Mouse (Mus musculus) thymus, adult 2 months (tissue): ENCODE data around the gene Kcnc1. TPM values are rescaled to one million over a fixed set of nuclear protein-coding genes. Genes with fewer than 3 reads are reported as not detected.

Experiments used
- DNase-seq: peaks from one replicate; pipeline ENCODE4 v3.0.0; 2021
- H3K27ac ChIP-seq: fragments of 200-500 bp; 2 replicates; pipeline ENCODE4 v1.5.1; 2012; ENCODE audit warnings: low read length, control low read depth; ENCODE audit not compliant: control insufficient read depth, insufficient read depth
- H3K27me3 ChIP-seq: fragments of 200-500 bp; 2 replicates; pipeline ENCODE4 v1.6.1; 2012; ENCODE audit warnings: mild to moderate bottlenecking, low read length, moderate library complexity, mixed read lengths; ENCODE audit not compliant: control insufficient read depth, insufficient read depth
- H3K36me3 ChIP-seq: fragments of 200-500 bp; 2 replicates; pipeline ENCODE4 v1.6.1; 2012; ENCODE audit warnings: mild to moderate bottlenecking, low read length, moderate library complexity; ENCODE audit not compliant: control insufficient read depth, insufficient read depth
- H3K4me1 ChIP-seq: fragments of 200-500 bp; replicated peaks from 2 replicates; pipeline ENCODE4 v1.6.1; 2012; ENCODE audit warnings: low read length; ENCODE audit not compliant: control insufficient read depth, insufficient read depth
- H3K4me3 ChIP-seq: fragments of 200-500 bp; 2 replicates; pipeline ENCODE4 v1.5.1; 2012; ENCODE audit warnings: mild to moderate bottlenecking, low read length, control low read depth, moderate library complexity; ENCODE audit not compliant: control insufficient read depth, insufficient read depth
- CTCF ChIP-seq: fragments of 200-500 bp; IDR thresholded peaks from 2 replicates; pipeline ENCODE4 v1.5.1; 2012; ENCODE audit warnings: mild to moderate bottlenecking, control low read depth, low read length, moderate library complexity, borderline replicate concordance; ENCODE audit not compliant: control insufficient read depth, poor library complexity, insufficient read depth; ENCODE audit errors: extremely low read depth
- POLR2A ChIP-seq: fragments of 200-500 bp; IDR thresholded peaks from 2 replicates; pipeline ENCODE4 v1.6.1; 2012; ENCODE audit warnings: mild to moderate bottlenecking, low read length, control low read depth, moderate library complexity; ENCODE audit not compliant: control insufficient read depth, poor library complexity, insufficient read depth; ENCODE audit errors: extremely low read depth
- WGBS: fragments of 180-500 bp; shearing (Covaris S2); methylation state at CpG from one replicate; pipeline ENCODE4 v1.1.7; 2018; 5-methylcytosine and 5-hydroxymethylcytosine counted together
- polyA plus RNA-seq: library from polyadenylated mRNA; depleted of rRNA; stranded (reverse); fragments of >200 nt; gene quantifications from 2 replicates; pipeline ENCODE4 v1.2.3, GENCODE M21; 2012; rRNA removed

The Kcnc1 gene
- polyA plus RNA-seq, 1 experiment: 1.3 TPM

- no peak for DNase-seq
- Histone ChIP-seq H3K27me3 (no peaks in the 10 kb centered on the region), H3K4me3 (no peak overlapping the region), H3K27ac (no peak overlapping the region), H3K36me3 (no peaks in the 10 kb centered on the region), H3K4me1 (peaks cover 5% of the 10 kb centered on the region; the same call in 1 of the 2 replicates)
- no peak for TF ChIP-seq POLR2A
- no peak for TF ChIP-seq CTCF
- 98% methylated on average over 2 of the region's 2 CpGs for WGBS
Observed at GRCm38 (mm10) chr7:46482099-46482531, 85.8 kb downstream of the Kcnc1 start.

GRCm38 (mm10) chr7:46483050-46483449, 86.8 kb downstream of the Kcnc1 start:
- no peak for DNase-seq
- 93% methylated on average over 10 of the region's 10 CpGs for WGBS
- Histone ChIP-seq H3K27me3 (no peaks in the 10 kb centered on the region), H3K27ac (no peak overlapping the region), H3K4me3 (no peak overlapping the region), H3K36me3 (no peaks in the 10 kb centered on the region), H3K4me1 (peaks cover 5% of the 10 kb centered on the region; the same call in 1 of the 2 replicates)
- TF ChIP-seq POLR2A (no peak), CTCF (no peak)

- no peaks in the 10 kb centered on the region for H3K27me3 ChIP-seq
- no peak overlapping the region for H3K4me3 ChIP-seq
- no peak for TF ChIP-seq POLR2A
- TF ChIP-seq CTCF: no peak
- H3K36me3 ChIP-seq: no peaks in the 10 kb centered on the region
- no peak for DNase-seq
- 90% methylated on average over 6 of the region's 6 CpGs for WGBS
- no peak overlapping the region for H3K27ac ChIP-seq
- H3K4me1 ChIP-seq: peaks cover 5% of the 10 kb centered on the region; the same call in 1 of the 2 replicates
Observed at GRCm38 (mm10) chr7:46484223-46484622, 87.9 kb downstream of the Kcnc1 start.

- peaks cover 5% of the 10 kb centered on the region; the same call in 1 of the 2 replicates for H3K4me1 ChIP-seq
- WGBS: 82% methylated on average over 5 of the region's 5 CpGs
- TF ChIP-seq CTCF (no peak), POLR2A (no peak)
- no peaks in the 10 kb centered on the region for H3K27me3 ChIP-seq
- H3K4me3 ChIP-seq: no peak overlapping the region
- no peak overlapping the region for H3K27ac ChIP-seq
- no peaks in the 10 kb centered on the region for H3K36me3 ChIP-seq
- DNase-seq: no peak
Observed at GRCm38 (mm10) chr7:46486761-46487160, 90.5 kb downstream of the Kcnc1 start.

- Histone ChIP-seq H3K27ac (no peak overlapping the region), H3K36me3 (no peaks in the 10 kb centered on the region)
Observed at GRCm38 (mm10) chr7:46487354-46487753, 91.1 kb downstream of the Kcnc1 start.

More at GRCm38 (mm10) chr7:46487354-46487753, 91.1 kb downstream of the Kcnc1 start:
- H3K4me1 ChIP-seq: peaks cover 5% of the 10 kb centered on the region; the same call in 1 of the 2 replicates
- no peaks in the 10 kb centered on the region for H3K27me3 ChIP-seq
- no peak for TF ChIP-seq POLR2A
- no peak for TF ChIP-seq CTCF
- H3K4me3 ChIP-seq: no peak overlapping the region
- WGBS: 93% methylated on average over 4 of the region's 4 CpGs
- DNase-seq: no peak

Other genes with a start within 250 kb of the Kcnc1 start
- gene Abcc8, start 216.5 kb upstream of the Kcnc1 start, polyA plus RNA-seq: 2.6 and 4.1 TPM in 2 replicates
- 0.20 and 0.77 TPM in 2 replicates for gene Ush1c, start 158.0 kb upstream of the Kcnc1 start, polyA plus RNA-seq
- gene Otog, start 155.5 kb upstream of the Kcnc1 start, polyA plus RNA-seq: 0.43 TPM in 2 replicates
- gene Myod1, start 20.0 kb upstream of the Kcnc1 start, polyA plus RNA-seq: 0.05 TPM in 1 of 2 replicates, not detected in the other
- gene Sergef, start 243.3 kb downstream of the Kcnc1 start, polyA plus RNA-seq: 9.9 and 10.4 TPM in 2 replicates